Mouse (Mus musculus): ENCODE data around the gene Tut4.

DNA sequence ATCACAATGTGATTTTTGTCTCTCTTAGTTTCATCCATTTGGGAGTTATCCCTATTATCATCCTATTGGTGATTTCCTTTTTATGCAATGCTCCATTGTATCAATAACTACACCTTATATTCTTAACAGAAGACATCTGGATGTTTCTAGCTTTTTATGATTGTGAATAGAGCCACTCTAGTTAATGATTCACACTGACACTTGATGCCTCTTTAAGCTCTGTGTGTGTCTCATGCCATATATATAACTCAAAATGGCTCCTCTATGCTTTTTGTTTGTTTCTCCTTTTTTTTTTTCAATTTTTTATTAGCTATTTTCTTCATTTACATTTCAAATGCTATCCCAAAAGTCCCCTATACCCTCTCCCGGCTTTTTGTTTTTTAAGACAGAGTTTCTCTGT is 136.6 kb downstream of the Tut4 start:
- TF ChIP-seq POLR2A (IDR thresholded peaks at IDR 0.05; ENCODE audit: extremely low read depth, insufficient read depth, low read length), result no peak
- TF ChIP-seq CTCF (IDR thresholded peaks at IDR 0.05; ENCODE audit: low read depth, low read length), result no peak
